Mouse (Mus musculus): ENCODE data around the gene Gm20521. TPM values are rescaled to one million over a fixed set of nuclear protein-coding genes. Genes with fewer than 3 reads are reported as not detected.
"Not testable (repeated sequence)": the region's sequence is repeated elsewhere in the genome, so short reads cannot be mapped to it uniquely, and the experiment has no call there.

Gene Gm20521
- polyA plus RNA-seq, 1 experiment from 2014 or later = 0.33 TPM

DNA sequence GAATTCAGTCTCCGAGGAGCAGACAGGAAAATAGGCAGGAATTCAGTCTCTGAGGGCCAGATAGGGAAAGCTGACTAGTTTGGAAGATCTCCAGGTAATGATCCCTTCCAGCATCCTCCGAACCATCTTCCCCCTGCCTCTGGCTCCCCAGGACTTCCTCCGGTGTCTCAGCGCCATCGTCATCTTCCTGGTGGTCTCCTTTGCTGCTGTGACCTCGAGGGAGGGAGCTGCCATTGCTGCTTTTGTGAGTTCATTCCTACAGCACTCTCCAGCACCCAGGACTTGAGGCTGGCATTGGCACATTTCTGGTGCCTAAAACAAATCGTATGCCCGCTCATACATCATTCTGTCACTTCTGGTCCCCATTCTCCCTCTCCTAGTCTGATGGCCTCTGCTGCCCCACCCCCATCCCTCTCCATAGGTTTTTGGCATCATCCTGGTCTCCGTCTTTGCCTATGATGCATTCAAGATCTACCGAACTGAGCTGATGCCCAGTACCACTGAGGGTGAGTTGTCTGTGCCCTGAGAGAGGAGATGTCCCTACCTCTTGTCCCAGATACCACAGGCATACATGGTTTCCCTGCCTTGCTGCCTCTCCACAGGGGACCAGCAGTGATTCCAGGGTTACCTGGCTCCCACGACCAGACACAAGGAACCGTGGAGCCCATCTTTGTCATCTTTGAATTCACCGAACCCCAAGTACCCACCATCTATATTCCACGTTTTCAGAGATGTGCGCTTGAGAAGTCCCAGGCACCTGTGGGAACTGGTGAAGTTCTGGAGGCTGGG lies 55.4 kb downstream of the Gm20521 start:
- no peak overlapping the region for H3K27ac ChIP-seq
- H3K9ac ChIP-seq = no peak overlapping the region
- no peaks in the 10 kb centered on the region for H3K27me3 ChIP-seq
- no peak overlapping the region for H3K4me3 ChIP-seq
- no peak overlapping the region for H3K4me2 ChIP-seq
- H3K4me1 ChIP-seq = peaks cover 21% of the 10 kb centered on the region
- WGBS = 76% methylated on average over 15 of the region's 15 CpGs
- no peaks in the 10 kb centered on the region for H3K9me3 ChIP-seq
- no peaks in the 10 kb centered on the region for H3K36me3 ChIP-seq
- no peak for ATAC-seq (ENCODE audit: insufficient number of reproducible peaks, low FRiP score, low TSS enrichment, low read depth)

DNA sequence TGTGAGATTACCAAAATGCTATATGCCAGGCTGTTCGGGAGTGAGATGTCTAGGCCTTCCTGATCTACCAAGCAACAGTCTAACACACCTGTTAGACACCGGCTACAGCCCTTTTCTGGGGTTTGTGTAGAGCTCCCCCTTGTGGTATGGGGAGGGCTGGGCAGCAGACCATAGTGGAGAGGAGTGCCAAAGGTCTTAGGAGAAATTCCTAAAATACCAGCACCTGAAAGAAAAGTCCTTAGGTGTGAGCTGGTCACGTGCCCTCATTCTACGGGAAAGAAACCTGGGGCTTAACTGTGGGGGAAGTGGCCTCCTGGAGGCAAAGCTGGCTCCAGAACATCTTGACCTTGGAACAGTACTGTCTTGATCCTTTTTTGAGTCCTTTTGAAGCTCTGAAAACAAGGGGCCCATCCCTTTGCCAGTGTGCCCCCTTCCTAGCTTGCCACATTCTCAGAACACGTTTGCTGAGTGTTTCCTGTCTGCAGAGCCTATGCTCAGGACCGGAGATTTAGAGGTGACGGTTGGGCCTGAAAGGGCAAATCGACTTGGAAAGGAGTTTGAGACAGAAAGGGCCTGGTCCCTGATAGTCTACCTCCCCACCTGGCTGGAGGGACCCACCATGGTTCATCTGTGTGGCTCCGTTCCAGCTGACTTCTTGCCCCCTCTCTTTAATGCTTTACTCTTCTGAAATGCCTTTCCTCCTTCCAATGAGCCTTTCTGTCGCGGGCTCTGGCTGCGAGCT lies 56.4 kb downstream of the Gm20521 start:
- no peak overlapping the region for H3K9ac ChIP-seq
- no peaks in the 10 kb centered on the region for H3K27me3 ChIP-seq
- no peak for ATAC-seq (ENCODE audit: insufficient number of reproducible peaks, low FRiP score, low TSS enrichment, low read depth)
- 46% methylated on average over 12 of the region's 12 CpGs for WGBS
- no peak overlapping the region for H3K4me2 ChIP-seq
- H3K9me3 ChIP-seq = no peaks in the 10 kb centered on the region
- no peak overlapping the region for H3K27ac ChIP-seq
- no peak overlapping the region for H3K4me3 ChIP-seq
- H3K4me1 ChIP-seq = peaks cover 21% of the 10 kb centered on the region
- H3K36me3 ChIP-seq = no peaks in the 10 kb centered on the region

DNA sequence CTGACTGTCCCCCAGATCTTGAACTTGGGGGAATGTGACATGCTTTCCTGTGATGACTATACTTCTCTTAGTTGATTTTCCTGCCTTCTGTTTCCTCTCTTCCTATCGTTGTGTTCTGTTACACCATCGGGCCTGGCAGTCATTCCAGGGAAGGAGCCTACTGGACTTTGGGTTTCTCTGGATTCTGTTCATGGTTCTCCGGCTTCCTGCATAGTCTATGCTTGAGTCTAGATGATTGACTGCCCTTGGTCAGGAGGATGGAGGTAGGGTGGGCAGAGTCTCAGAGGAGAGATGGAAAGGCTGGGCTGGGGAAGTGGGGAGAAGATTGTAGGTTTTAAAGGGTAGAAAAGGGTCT lies 56.9 kb downstream of the Gm20521 start:
- WGBS = 78% methylated on average over 3 of the region's 3 CpGs
- Histone ChIP-seq H3K4me2 (no peak overlapping the region), H3K9me3 (no peaks in the 10 kb centered on the region), H3K27ac (no peak overlapping the region), H3K4me1 (peaks cover 21% of the 10 kb centered on the region), H3K27me3 (no peaks in the 10 kb centered on the region), H3K4me3 (no peak overlapping the region), H3K9ac (no peak overlapping the region), H3K36me3 (no peaks in the 10 kb centered on the region)
- no peak for ATAC-seq (ENCODE audit: insufficient number of reproducible peaks, low FRiP score, low TSS enrichment, low read depth)

DNA sequence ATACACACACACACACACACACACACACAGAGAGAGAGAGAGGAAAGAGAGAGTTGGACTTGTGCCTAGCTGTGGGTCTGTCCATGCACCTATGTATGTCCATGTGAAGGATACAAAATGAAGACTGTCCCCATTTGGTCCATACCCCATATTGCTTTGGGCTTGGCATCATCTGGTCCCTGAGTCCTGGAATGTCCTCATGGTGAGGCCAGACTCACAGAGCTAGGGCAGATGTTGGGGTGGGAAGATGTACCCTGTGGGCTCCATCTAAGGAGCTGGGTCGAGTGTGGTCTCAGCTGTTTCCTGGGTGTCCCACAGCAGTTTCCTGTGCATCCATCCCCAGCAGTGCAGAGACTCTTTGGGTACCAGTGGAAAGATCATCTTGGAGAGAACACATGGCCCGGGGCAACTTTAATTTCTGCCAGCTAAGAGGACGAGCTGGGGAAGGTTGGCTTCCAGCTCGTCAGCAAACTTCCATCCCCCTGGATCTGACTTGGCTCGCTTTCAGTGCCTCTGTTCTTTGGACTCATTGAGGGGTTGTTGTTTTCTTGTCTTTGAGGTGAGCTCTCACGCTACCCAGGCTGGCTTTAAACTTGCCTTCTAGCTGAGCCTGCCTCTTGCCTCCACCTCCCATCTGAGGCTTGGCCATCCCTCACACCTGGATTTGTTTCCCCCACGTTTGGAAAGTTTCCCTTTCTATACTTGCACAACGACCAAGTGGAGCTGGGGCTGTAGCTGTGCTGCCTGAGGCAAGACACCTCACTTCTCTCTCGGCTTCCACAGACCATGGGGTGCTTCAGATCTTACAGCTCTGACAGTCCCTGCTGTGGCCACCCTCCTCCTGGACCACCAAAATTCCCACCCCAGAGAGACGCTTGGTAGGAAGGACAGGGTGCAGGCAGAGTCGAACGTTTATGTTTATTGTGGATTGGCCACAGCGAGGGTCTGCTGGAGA lies 58.1 kb downstream of the Gm20521 start:
- H3K4me1 ChIP-seq = peaks cover 11% of the 10 kb centered on the region; the same call in 1 of the 2 replicates
- no peaks in the 10 kb centered on the region for H3K27me3 ChIP-seq
- 48% methylated on average over 13 of the region's 13 CpGs for WGBS
- H3K27ac ChIP-seq = no peak overlapping the region
- no peak overlapping the region for H3K4me3 ChIP-seq
- H3K9me3 ChIP-seq = no peaks in the 10 kb centered on the region
- H3K9ac ChIP-seq = no peak overlapping the region
- H3K4me2 ChIP-seq = no peak overlapping the region
- ATAC-seq (ENCODE audit: insufficient number of reproducible peaks, low FRiP score, low TSS enrichment, low read depth) = no peak
- no peaks in the 10 kb centered on the region for H3K36me3 ChIP-seq

DNA sequence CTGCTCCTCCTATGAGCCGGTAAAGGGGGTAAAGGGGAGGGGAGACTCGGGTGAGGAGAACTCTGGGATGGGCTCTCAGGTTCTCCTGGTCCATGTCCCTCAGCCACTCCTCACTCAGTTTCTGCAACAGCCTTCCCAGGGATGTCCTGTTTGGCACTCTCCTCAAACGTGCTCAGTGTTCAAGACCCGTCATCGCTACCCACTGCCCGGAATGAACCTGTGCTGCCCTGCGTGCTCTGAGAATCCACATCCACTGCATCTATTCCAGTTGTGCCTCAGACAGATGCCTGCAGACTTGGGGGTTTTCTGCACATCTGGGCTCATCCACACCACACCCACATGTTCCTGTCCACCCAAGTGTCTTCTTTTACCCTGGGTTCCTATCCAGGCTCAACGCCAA lies 59.2 kb downstream of the Gm20521 start:
- Histone ChIP-seq H3K4me3 (no peak overlapping the region), H3K27ac (no peak overlapping the region), H3K9ac (no peak overlapping the region), H3K4me2 (no peak overlapping the region), H3K9me3 (no peaks in the 10 kb centered on the region), H3K4me1 (peaks cover 3% of the 10 kb centered on the region; the same call in 1 of the 2 replicates), H3K27me3 (no peaks in the 10 kb centered on the region), H3K36me3 (no peaks in the 10 kb centered on the region)
- 89% methylated on average over 8 of the region's 8 CpGs for WGBS
- ATAC-seq (ENCODE audit: insufficient number of reproducible peaks, low FRiP score, low TSS enrichment, low read depth) = no peak

DNA sequence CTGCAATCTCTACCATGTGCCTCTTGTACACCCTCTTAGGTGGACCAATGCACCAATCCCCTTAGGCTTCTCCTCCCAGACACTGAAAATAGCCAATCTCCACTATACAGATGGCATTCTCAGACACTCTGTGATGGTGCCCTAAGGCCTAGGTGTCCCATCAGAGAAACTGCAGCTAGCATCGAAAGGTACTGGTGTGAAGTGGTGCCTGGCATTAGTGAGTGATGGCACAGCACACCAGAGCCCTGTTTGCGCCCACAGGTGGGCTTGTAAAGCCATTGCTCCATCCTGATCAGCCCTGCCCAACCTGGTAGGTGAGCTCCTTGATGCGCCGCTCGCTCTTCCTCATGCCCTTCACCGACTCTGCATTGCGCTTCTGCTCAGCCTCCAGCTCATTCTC lies 60.7 kb downstream of the Gm20521 start:
- no peak for ATAC-seq (ENCODE audit: insufficient number of reproducible peaks, low FRiP score, low TSS enrichment, low read depth)
- Histone ChIP-seq H3K27me3 (no peaks in the 10 kb centered on the region), H3K27ac (no peak overlapping the region), H3K9me3 (no peaks in the 10 kb centered on the region), H3K4me3 (no peak overlapping the region), H3K36me3 (no peaks in the 10 kb centered on the region), H3K4me1 (no peaks in the 10 kb centered on the region), H3K4me2 (no peak overlapping the region), H3K9ac (no peak overlapping the region)
- WGBS = 91% methylated on average over 7 of the region's 7 CpGs

DNA sequence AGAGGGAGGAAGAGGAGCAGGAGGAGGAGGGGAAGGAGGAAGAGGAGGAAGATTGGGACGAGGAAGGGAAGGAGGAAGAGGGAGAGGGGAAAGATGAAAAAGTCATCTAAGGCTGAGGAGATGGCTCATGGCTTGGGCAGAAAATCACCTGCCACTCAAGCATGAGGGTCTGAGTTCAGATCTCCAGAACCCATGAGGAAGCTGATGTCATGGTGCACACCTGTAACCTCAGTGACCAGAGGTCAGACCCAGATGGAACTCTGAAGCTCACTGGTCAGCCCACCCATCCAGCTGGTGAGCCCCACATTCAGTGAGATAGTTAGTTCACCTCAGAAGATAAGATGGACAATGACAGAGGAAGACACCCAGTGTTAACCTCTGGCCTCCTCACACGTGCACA lies 61.7 kb downstream of the Gm20521 start:
- H3K4me1 ChIP-seq = no peaks in the 10 kb centered on the region
- H3K36me3 ChIP-seq = no peaks in the 10 kb centered on the region
- no peak for ATAC-seq (ENCODE audit: insufficient number of reproducible peaks, low FRiP score, low TSS enrichment, low read depth)
- no peaks in the 10 kb centered on the region for H3K9me3 ChIP-seq
- no peak overlapping the region for H3K27ac ChIP-seq
- no peak overlapping the region for H3K4me3 ChIP-seq
- 71% methylated on average over 2 of the region's 2 CpGs for WGBS
- no peaks in the 10 kb centered on the region for H3K27me3 ChIP-seq
- H3K4me2 ChIP-seq = no peak overlapping the region
- no peak overlapping the region for H3K9ac ChIP-seq

DNA sequence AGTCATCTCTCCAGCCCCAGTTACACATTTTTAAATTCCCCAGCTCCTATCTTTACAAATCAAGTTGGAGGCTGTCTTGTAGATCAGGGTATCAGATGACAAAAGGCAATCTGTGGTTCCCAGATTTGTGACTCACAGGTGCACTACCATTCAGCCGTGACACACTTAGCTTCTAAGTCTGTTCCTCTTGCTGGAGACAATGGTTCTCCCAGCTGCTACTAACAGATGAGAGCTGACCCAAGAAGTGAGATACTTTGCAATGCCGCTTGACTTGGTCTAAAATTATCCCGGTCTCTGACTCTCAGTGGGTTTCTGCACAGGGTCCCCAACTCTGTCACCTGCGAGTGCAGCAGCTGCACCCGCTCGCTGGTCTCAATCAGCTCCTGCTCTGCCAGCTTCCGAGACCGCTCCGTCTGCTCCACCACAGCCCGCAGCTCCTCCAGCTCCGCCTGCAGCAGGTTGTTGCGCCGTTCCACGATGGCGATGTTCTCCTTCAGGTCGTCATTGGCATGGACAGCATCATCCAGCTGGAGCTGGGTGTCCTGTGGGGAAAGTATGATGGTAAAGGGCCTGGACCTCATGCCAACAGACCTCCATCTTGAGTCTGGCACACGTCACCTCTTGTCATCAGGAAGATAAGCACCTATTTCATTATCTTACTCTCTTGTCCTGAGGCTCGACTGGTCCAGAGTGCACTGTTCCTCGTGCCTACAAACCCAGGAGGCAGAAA lies 62.9 kb downstream of the Gm20521 start:
- Histone ChIP-seq H3K4me3 (no peak overlapping the region), H3K9ac (no peak overlapping the region), H3K36me3 (no peaks in the 10 kb centered on the region), H3K9me3 (no peaks in the 10 kb centered on the region), H3K27me3 (no peaks in the 10 kb centered on the region), H3K27ac (no peak overlapping the region), H3K4me1 (no peaks in the 10 kb centered on the region), H3K4me2 (no peak overlapping the region)
- no peak for ATAC-seq (ENCODE audit: insufficient number of reproducible peaks, low FRiP score, low TSS enrichment, low read depth)
- WGBS = 73% methylated on average over 19 of the region's 19 CpGs

DNA sequence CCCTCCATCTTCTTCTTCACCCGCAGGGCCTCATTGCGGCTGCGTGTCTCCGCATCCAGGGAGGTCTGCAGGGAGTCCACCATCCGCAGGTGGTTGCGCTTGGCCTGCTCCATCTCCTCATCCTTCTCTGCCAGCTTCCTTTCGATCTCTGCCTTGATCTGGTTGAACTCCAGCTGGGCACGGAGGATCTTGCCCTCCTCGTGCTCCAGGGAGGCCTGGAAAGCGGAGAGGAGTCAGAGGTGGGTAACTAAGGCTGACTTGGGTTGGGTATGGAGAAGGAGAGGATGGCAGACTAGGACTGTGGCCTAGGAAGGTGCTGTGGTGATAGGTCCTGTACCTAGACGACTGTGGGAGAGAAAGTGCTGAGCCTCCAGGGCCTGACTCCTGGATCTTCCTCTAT lies 63.8 kb downstream of the Gm20521 start:
- not testable (repeated sequence) for H3K9ac ChIP-seq; H3K4me1 ChIP-seq; H3K36me3 ChIP-seq; H3K4me3 ChIP-seq; H3K27me3 ChIP-seq; H3K4me2 ChIP-seq; H3K9me3 ChIP-seq; H3K27ac ChIP-seq; ATAC-seq (ENCODE audit: insufficient number of reproducible peaks, low FRiP score, low TSS enrichment, low read depth)
- WGBS = 87% methylated on average over 11 of the region's 11 CpGs

Data from limb, embryonic 15.5 days (tissue).